Mouse (Mus musculus): ENCODE results near the gene Dnah7b. TPM values are rescaled to one million over a fixed set of nuclear protein-coding genes. Genes with fewer than 3 reads are reported as not detected.
"Not testable (repeated sequence)": the region's sequence is repeated elsewhere in the genome, so short reads cannot be mapped to it uniquely, and the experiment has no call there.

The Dnah7b gene
- polyA plus RNA-seq, 1 experiment = 13.0 TPM

- Histone ChIP-seq H3K27me3 (ENCODE audit: control insufficient read depth, insufficient read depth, low read length) (no peaks in the 10 kb centered on the region), H3K4me3 (replicated peaks; ENCODE audit: insufficient read depth, low read depth, low read length) (no peak overlapping the region), H3K4me1 (ENCODE audit: control insufficient read depth, insufficient read depth, low read length) (no peaks in the 10 kb centered on the region), H3K27ac (ENCODE audit: insufficient read depth, low read length) (no peak overlapping the region)
- TF ChIP-seq POLR2A (IDR thresholded peaks at IDR 0.05; ENCODE audit: borderline replicate concordance, insufficient read depth, low read length) = no peak
- TF ChIP-seq CTCF (IDR thresholded peaks at IDR 0.05; ENCODE audit: borderline replicate concordance, insufficient read depth, low read depth, low read length) = no peak
- no peak for DNase-seq
- 85% methylated on average over 6 of the region's 6 CpGs for WGBS
These were observed 342.4 kb downstream of the Dnah7b start for GRCm38 (mm10) chr1:46408324-46409115.

- not testable (repeated sequence) for H3K4me3 ChIP-seq (replicated peaks; ENCODE audit: insufficient read depth, low read depth, low read length); H3K27me3 ChIP-seq (ENCODE audit: control insufficient read depth, insufficient read depth, low read length); H3K4me1 ChIP-seq (ENCODE audit: control insufficient read depth, insufficient read depth, low read length); DNase-seq; H3K27ac ChIP-seq (ENCODE audit: insufficient read depth, low read length)
- WGBS = 86% methylated on average over 7 of the region's 7 CpGs
These were observed 348.7 kb downstream of the Dnah7b start for GRCm38 (mm10) chr1:46414798-46415197.

DNA sequence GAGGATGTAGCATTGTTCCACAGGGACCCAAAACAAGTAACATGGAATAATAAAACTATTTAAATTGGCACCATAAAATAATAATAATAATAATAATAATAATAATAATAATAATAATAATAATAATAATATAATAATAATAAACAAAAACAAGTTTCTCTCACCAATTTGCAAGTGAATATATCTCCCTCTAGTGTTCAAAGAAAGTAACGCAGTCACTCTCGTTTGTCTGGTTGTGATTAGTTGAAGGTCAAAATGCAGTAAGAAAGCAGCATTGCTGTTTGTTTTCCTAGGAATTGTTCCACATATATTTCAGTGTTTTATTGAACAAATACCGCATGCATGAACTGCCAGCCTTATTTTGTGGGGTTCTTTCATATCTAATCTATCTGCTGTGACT is 350.8 kb downstream of the Dnah7b start:
- not testable (repeated sequence) for H3K4me1 ChIP-seq (ENCODE audit: control insufficient read depth, insufficient read depth, low read length); H3K27ac ChIP-seq (ENCODE audit: insufficient read depth, low read length); H3K4me3 ChIP-seq (replicated peaks; ENCODE audit: insufficient read depth, low read depth, low read length); DNase-seq; H3K27me3 ChIP-seq (ENCODE audit: control insufficient read depth, insufficient read depth, low read length)
- TF ChIP-seq CTCF (IDR thresholded peaks at IDR 0.05; ENCODE audit: borderline replicate concordance, insufficient read depth, low read depth, low read length) = 0 out of 2 replicates have a peak, but pooled peaks have one; percentile 6
- 24% methylated on average over 3 of the region's 3 CpGs for WGBS

- H3K27ac ChIP-seq (ENCODE audit: insufficient read depth, low read length); DNase-seq; H3K4me1 ChIP-seq (ENCODE audit: control insufficient read depth, insufficient read depth, low read length); H3K27me3 ChIP-seq (ENCODE audit: control insufficient read depth, insufficient read depth, low read length); H3K4me3 ChIP-seq (replicated peaks; ENCODE audit: insufficient read depth, low read depth, low read length): not testable (repeated sequence)
- 4% methylated on average over 4 of the region's 4 CpGs for WGBS
These were observed 352.9 kb downstream of the Dnah7b start for GRCm38 (mm10) chr1:46418966-46419365.

Other genes starting within 250 kb of the Dnah7b start
- not detected in 2 replicates for gene Gm5269, start 176.0 kb upstream of the Dnah7b start, polyA plus RNA-seq (2012; rRNA removed)
- 7.9 and 8.6 TPM in 2 replicates for gene Slc40a1, start 139.8 kb upstream of the Dnah7b start, polyA plus RNA-seq (2012; rRNA removed)

All from cerebellum, adult 2 months (tissue).